Mouse (Mus musculus): ENCODE measurements around the gene Ppm1f. TPM values are rescaled to one million over a fixed set of nuclear protein-coding genes. Genes with fewer than 3 reads are reported as not detected.

The Ppm1f gene
- polyA plus RNA-seq, 1 experiment from 2014 or later = 22.1 TPM

DNA sequence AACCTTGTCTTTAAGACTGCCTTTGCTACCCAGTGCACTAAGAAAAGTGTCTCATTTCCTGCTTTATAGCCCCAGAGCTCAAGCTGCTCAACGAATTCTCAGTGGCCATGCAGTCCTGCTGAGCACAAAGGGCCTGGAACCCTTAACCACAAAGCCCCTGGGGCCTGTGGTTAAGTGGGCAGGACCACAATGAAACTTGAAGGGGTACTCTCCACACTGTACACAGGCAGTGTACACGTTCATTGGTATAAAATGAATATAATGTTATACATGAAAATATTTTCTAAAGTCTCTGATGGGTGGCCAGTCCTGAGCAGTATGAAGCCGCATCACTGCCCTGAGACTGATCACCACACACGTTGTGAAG is 271 bp upstream of the Ppm1f start:
- ATAC-seq (replicated peaks; ENCODE audit: low FRiP score) (no peak), DNase-seq (ENCODE audit: low spot score) (no peak)
- Histone ChIP-seq H3K4me1 (replicated peaks; ENCODE audit: control insufficient read depth, insufficient read depth, low read length) (peaks cover 8% of the 10 kb centered on the region), H3K27me3 (ENCODE audit: control insufficient read depth, insufficient read depth, low read length) (no peaks in the 10 kb centered on the region), H3K4me2 (ENCODE audit: low read depth, low read length, severe bottlenecking) (no peak overlapping the region), H3K4me3 (ENCODE audit: low read depth, low read length) (peak overlapping the region; percentile 42; the same call in 1 of the 2 replicates), H3K9ac (ENCODE audit: low read length) (peak overlapping the region; percentile 27), H3K9me3 (ENCODE audit: control insufficient read depth, low read length) (no peaks in the 10 kb centered on the region), H3K27ac (ENCODE audit: low read depth, low read length) (0 out of 2 replicates have a peak overlapping the region, but pooled peaks have one; percentile 50), H3K36me3 (ENCODE audit: control insufficient read depth, insufficient read depth, low read length) (peaks cover 7% of the 10 kb centered on the region; the same call in 1 of the 2 replicates)
- 26% methylated on average over 4 of the region's 4 CpGs for WGBS

DNA sequence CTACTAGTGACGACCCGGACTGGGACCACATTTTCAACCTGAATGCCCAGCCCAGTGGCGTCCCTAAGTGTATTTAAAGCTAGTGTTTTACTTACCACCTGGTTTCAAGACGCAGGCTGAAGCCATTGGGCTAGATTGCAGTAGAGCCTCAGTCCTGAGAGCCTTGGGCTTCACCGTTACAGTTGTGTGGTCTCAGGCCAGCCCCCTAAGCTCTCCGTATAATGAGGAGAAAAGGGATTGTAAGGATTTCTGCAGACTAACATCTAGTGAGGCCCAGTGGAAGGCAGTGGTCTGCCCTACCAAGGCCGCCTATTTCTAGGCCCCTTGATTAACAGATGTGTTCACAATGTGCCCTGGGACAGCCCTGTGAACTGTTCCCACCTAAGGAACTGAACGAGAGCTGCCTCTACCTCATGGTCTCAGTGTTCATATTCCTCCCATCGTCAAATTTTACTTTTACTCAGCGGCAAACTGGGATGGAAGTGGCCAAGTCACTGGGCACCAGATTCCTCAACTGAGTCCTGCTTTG is 851 bp downstream of the Ppm1f start:
- no peaks in the 10 kb centered on the region for H3K9me3 ChIP-seq (ENCODE audit: control insufficient read depth, low read length)
- H3K27ac ChIP-seq (ENCODE audit: low read depth, low read length) = no peak overlapping the region
- 34% methylated on average over 10 of the region's 10 CpGs for WGBS
- H3K4me2 ChIP-seq (ENCODE audit: low read depth, low read length, severe bottlenecking) = peak overlapping the region; percentile 75
- peak; percentile 2; the same call in 1 of the 2 replicates for ATAC-seq (replicated peaks; ENCODE audit: low FRiP score)
- peaks cover 8% of the 10 kb centered on the region for H3K4me1 ChIP-seq (replicated peaks; ENCODE audit: control insufficient read depth, insufficient read depth, low read length)
- H3K9ac ChIP-seq (ENCODE audit: low read length) = peak overlapping the region; percentile 66
- H3K27me3 ChIP-seq (ENCODE audit: control insufficient read depth, insufficient read depth, low read length) = no peaks in the 10 kb centered on the region
- peaks cover 5% of the 10 kb centered on the region; the same call in 1 of the 2 replicates for H3K36me3 ChIP-seq (ENCODE audit: control insufficient read depth, insufficient read depth, low read length)
- H3K4me3 ChIP-seq (ENCODE audit: low read depth, low read length) = peak overlapping the region; percentile 42
- no peak for DNase-seq (ENCODE audit: low spot score)

DNA sequence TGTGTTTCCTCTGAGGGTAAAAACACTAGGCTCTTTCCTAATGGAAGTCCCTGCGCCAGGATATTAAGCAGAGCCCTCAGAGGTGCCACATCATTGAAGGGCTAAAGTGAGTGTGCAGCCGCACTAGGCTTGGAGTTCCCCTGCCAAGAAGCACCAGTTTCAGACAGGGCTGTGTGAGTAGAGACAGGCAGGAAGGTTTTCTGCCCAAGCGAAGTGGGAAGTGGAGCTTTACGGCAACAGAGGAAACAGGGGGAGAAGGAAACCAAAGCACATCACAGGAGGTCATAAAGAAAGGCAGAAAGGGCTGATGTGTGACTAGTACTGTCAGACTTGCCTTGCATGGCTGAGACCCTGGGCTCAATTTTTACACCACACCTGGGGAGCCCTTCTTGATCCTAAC is 6.1 kb downstream of the Ppm1f start:
- Histone ChIP-seq H3K4me2 (ENCODE audit: low read depth, low read length, severe bottlenecking) (no peak overlapping the region), H3K4me3 (ENCODE audit: low read depth, low read length) (no peak overlapping the region), H3K9me3 (ENCODE audit: control insufficient read depth, low read length) (no peaks in the 10 kb centered on the region), H3K4me1 (replicated peaks; ENCODE audit: control insufficient read depth, insufficient read depth, low read length) (peaks cover under 1% of the 10 kb centered on the region), H3K36me3 (ENCODE audit: control insufficient read depth, insufficient read depth, low read length) (no peaks in the 10 kb centered on the region), H3K27ac (ENCODE audit: low read depth, low read length) (no peak overlapping the region), H3K9ac (ENCODE audit: low read length) (no peak overlapping the region), H3K27me3 (ENCODE audit: control insufficient read depth, insufficient read depth, low read length) (no peaks in the 10 kb centered on the region)
- no peak for DNase-seq (ENCODE audit: low spot score)
- 93% methylated on average over 4 of the region's 4 CpGs for WGBS
- no peak for ATAC-seq (replicated peaks; ENCODE audit: low FRiP score)

GRCm38 (mm10) chr16:16903188-16903587 is 6.9 kb downstream of the Ppm1f start:
- Histone ChIP-seq H3K9me3 (ENCODE audit: control insufficient read depth, low read length) (no peaks in the 10 kb centered on the region), H3K9ac (ENCODE audit: low read length) (no peak overlapping the region), H3K4me2 (ENCODE audit: low read depth, low read length, severe bottlenecking) (no peak overlapping the region), H3K27me3 (ENCODE audit: control insufficient read depth, insufficient read depth, low read length) (no peaks in the 10 kb centered on the region), H3K4me1 (replicated peaks; ENCODE audit: control insufficient read depth, insufficient read depth, low read length) (no peaks in the 10 kb centered on the region), H3K27ac (ENCODE audit: low read depth, low read length) (no peak overlapping the region), H3K4me3 (ENCODE audit: low read depth, low read length) (no peak overlapping the region), H3K36me3 (ENCODE audit: control insufficient read depth, insufficient read depth, low read length) (no peaks in the 10 kb centered on the region)
- WGBS = 87% methylated on average over 5 of the region's 5 CpGs
- ATAC-seq (replicated peaks; ENCODE audit: low FRiP score) (no peak), DNase-seq (ENCODE audit: low spot score) (no peak)

DNA sequence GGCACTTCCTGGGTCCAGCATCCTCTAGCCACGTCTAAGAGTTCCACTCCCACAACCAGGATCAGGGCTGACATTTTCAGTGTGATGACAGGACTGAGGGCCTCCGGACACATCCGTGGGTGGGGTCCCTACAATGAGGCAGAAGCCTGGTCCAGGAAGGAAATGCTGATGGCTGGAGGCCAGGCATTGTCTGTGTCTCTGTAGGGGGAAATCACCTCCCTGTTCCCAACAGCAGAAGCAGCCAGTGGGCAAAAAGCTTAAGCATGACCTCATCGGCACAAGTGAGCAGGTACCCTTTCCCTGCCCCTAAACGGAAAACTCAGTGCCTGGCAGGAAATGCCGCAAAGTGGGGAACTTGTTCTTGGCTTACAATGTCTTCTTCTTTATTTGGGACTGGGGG is 11.5 kb downstream of the Ppm1f start:
- ATAC-seq (replicated peaks; ENCODE audit: low FRiP score) = no peak
- 86% methylated on average over 6 of the region's 6 CpGs for WGBS

DNA sequence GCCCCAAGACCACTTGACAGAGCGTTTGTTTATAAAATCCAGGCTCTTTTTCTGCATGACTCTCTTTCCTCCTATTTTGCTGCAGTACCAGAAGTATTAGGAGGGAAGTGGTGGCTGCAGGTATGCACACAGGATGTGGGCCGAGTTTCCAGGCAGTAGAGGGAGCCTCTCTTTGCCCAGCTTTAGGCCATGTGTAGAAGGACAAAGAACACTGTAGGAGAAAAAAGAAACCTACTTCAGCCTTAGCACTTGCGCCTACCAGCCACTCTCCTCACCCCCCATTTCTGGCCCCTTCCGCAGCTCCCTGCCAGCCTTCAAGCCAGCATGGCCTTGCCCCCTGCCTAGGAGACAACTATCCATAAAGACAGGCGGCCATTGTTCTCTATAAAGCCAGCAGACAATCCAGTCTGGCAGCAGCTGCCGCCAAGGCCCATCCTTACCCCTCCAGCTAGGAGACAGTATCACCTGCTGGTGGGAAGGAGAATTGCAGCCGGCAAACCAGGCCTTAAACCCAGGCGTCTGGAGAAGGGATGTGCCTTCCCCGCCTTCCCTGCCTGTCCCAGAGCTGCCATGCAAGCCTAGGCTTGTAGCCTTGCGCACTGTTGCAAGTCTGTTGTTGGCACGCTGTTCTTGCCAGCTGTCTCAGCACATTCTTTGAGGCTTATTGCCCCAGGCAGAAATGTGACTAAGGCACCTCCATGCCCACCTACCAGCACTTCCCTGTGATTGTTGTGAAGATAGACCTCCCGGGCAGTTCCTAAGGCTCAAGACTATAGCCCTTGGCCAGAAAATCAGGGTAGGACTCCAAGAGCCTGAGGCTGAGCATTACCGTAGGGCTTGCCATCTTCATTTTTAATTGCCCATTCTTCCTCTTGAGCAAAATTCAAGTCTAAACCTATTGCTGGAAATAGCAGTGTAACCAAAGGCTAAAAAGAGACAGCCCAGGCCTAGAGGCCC is 15.7 kb downstream of the Ppm1f start:
- Histone ChIP-seq H3K27me3 (ENCODE audit: control insufficient read depth, insufficient read depth, low read length) (no peaks in the 10 kb centered on the region), H3K36me3 (ENCODE audit: control insufficient read depth, insufficient read depth, low read length) (no peaks in the 10 kb centered on the region; the same call in 1 of the 2 replicates), H3K4me1 (replicated peaks; ENCODE audit: control insufficient read depth, insufficient read depth, low read length) (no peaks in the 10 kb centered on the region), H3K4me3 (ENCODE audit: low read depth, low read length) (no peak overlapping the region), H3K4me2 (ENCODE audit: low read depth, low read length, severe bottlenecking) (no peak overlapping the region), H3K9me3 (ENCODE audit: control insufficient read depth, low read length) (no peaks in the 10 kb centered on the region), H3K27ac (ENCODE audit: low read depth, low read length) (peak overlapping the region; percentile 37), H3K9ac (ENCODE audit: low read length) (peak overlapping the region; percentile 45)
- ATAC-seq (replicated peaks; ENCODE audit: low FRiP score) (peak; percentile 96), DNase-seq (ENCODE audit: low spot score) (peak; percentile 89)
- WGBS = 33% methylated on average over 13 of the region's 13 CpGs

More for the DNA sequence above, 11.5 kb downstream of the Ppm1f start:
- no peaks in the 10 kb centered on the region; the same call in 1 of the 2 replicates for H3K36me3 ChIP-seq (ENCODE audit: control insufficient read depth, insufficient read depth, low read length)
- no peak overlapping the region for H3K4me3 ChIP-seq (ENCODE audit: low read depth, low read length)
- no peak for DNase-seq (ENCODE audit: low spot score)
- no peaks in the 10 kb centered on the region for H3K4me1 ChIP-seq (replicated peaks; ENCODE audit: control insufficient read depth, insufficient read depth, low read length)
- H3K27ac ChIP-seq (ENCODE audit: low read depth, low read length) = no peak overlapping the region
- no peak overlapping the region for H3K9ac ChIP-seq (ENCODE audit: low read length)
- no peaks in the 10 kb centered on the region for H3K9me3 ChIP-seq (ENCODE audit: control insufficient read depth, low read length)
- H3K4me2 ChIP-seq (ENCODE audit: low read depth, low read length, severe bottlenecking) = no peak overlapping the region
- no peaks in the 10 kb centered on the region for H3K27me3 ChIP-seq (ENCODE audit: control insufficient read depth, insufficient read depth, low read length)

GRCm38 (mm10) chr16:16913440-16913839 is 17.2 kb downstream of the Ppm1f start:
- no peaks in the 10 kb centered on the region for H3K27me3 ChIP-seq (ENCODE audit: control insufficient read depth, insufficient read depth, low read length)
- ATAC-seq (replicated peaks; ENCODE audit: low FRiP score) (no peak), DNase-seq (ENCODE audit: low spot score) (no peak)
- H3K36me3 ChIP-seq (ENCODE audit: control insufficient read depth, insufficient read depth, low read length) = peaks cover 4% of the 10 kb centered on the region
- no peak overlapping the region for H3K4me2 ChIP-seq (ENCODE audit: low read depth, low read length, severe bottlenecking)
- H3K27ac ChIP-seq (ENCODE audit: low read depth, low read length) = no peak overlapping the region
- no peak overlapping the region for H3K9ac ChIP-seq (ENCODE audit: low read length)
- 88% methylated on average over 1 of the region's 1 CpGs for WGBS
- no peaks in the 10 kb centered on the region for H3K4me1 ChIP-seq (replicated peaks; ENCODE audit: control insufficient read depth, insufficient read depth, low read length)
- H3K4me3 ChIP-seq (ENCODE audit: low read depth, low read length) = no peak overlapping the region
- H3K9me3 ChIP-seq (ENCODE audit: control insufficient read depth, low read length) = no peaks in the 10 kb centered on the region

GRCm38 (mm10) chr16:16918441-16919117 is 22.3 kb downstream of the Ppm1f start:
- Histone ChIP-seq H3K9me3 (ENCODE audit: control insufficient read depth, low read length) (no peaks in the 10 kb centered on the region), H3K36me3 (ENCODE audit: control insufficient read depth, insufficient read depth, low read length) (peaks cover 4% of the 10 kb centered on the region), H3K27ac (ENCODE audit: low read depth, low read length) (no peak overlapping the region), H3K4me3 (ENCODE audit: low read depth, low read length) (no peak overlapping the region), H3K9ac (ENCODE audit: low read length) (no peak overlapping the region), H3K27me3 (ENCODE audit: control insufficient read depth, insufficient read depth, low read length) (no peaks in the 10 kb centered on the region), H3K4me1 (replicated peaks; ENCODE audit: control insufficient read depth, insufficient read depth, low read length) (no peaks in the 10 kb centered on the region), H3K4me2 (ENCODE audit: low read depth, low read length, severe bottlenecking) (no peak overlapping the region)
- DNase-seq (ENCODE audit: low spot score) (no peak), ATAC-seq (replicated peaks; ENCODE audit: low FRiP score) (no peak)
- 91% methylated on average over 7 of the region's 7 CpGs for WGBS
